Mouse (Mus musculus): ENCODE data around the gene Klf13.

GRCm38 (mm10) chr7:63956981-63957713, 18.4 kb upstream of the Klf13 start:
- TF ChIP-seq POLR2A (IDR thresholded peaks at IDR 0.05; ENCODE audit: insufficient read depth, low read depth, low read length) (no peak), CTCF (IDR thresholded peaks at IDR 0.05) (no peak)
